Mouse (Mus musculus) left cerebral cortex, postnatal 25 days (tissue): ENCODE data around the gene Papln. TPM values are rescaled to one million over a fixed set of nuclear protein-coding genes. Genes with fewer than 3 reads are reported as not detected.

Source experiments
- DNase-seq, 2 experiments: peaks; one replicate each; pipeline ENCODE4 v3.0.0; 2022; ENCODE audit warnings: low spot score in 2 of 2, mixed read lengths in 1 of 2
- intact Hi-C: fragments of 180-260 bp; cut with DNase I; formaldehyde crosslinking; loops from one replicate; pipeline ENCODE4 v1.15.1; 2025
- total RNA-seq, 2 experiments: library from RNA; stranded (reverse); gene quantifications; 2 replicates each; pipeline ENCODE4 v1.2.3; 2021

The Papln gene
- total RNA-seq = 1 to 10 TPM; 7.3 to 9.4 TPM

GRCm38 (mm10) chr12:83763311-83764043, at the start of gene Papln:
Gene Papln, plus strand, starts transcription at chr12:83763634.
- no peak for DNase-seq

GRCm38 (mm10) chr12:83713749-83714148, 49.7 kb upstream of the Papln start:
- intact Hi-C loops = loop anchor here (2.0 to 5.0 kb wide), 4 partner anchors 89 to 349 kb away; no protein-coding TSS in a partner anchor
- DNase-seq = peak; percentile 64 to 89

More at GRCm38 (mm10) chr12:83763311-83764043, at the start of gene Papln:
- intact Hi-C loops = no loop called here

GRCm38 (mm10) chr12:83716416-83717184, 46.8 kb upstream of the Papln start:
- peak; percentile 26 to 80 for DNase-seq
- intact Hi-C loops = loop anchor here (2.0 kb wide), 1 partner anchor 54 kb away; no protein-coding TSS in a partner anchor

GRCm38 (mm10) chr12:83719431-83719830, 44.0 kb upstream of the Papln start:
- no peak for DNase-seq
- intact Hi-C loops = no loop called here

GRCm38 (mm10) chr12:83721281-83721680, 42.2 kb upstream of the Papln start:
- no peak for DNase-seq
- intact Hi-C loops = no loop called here

GRCm38 (mm10) chr12:83723037-83723436, 40.4 kb upstream of the Papln start:
- DNase-seq = no peak
- intact Hi-C loops = no loop called here

- intact Hi-C loops = no loop called here
- peak in 1 of 2 experiments; percentile 49 for DNase-seq
These were observed 36.7 kb upstream of the Papln start for GRCm38 (mm10) chr12:83726510-83727308.

- intact Hi-C loops = no loop called here
- no peak for DNase-seq
These were observed 31.2 kb upstream of the Papln start for GRCm38 (mm10) chr12:83732225-83732624.

- DNase-seq = no peak
- intact Hi-C loops = no loop called here
These were observed 29.4 kb upstream of the Papln start for GRCm38 (mm10) chr12:83734047-83734446.

GRCm38 (mm10) chr12:83736236-83736635, 27.2 kb upstream of the Papln start:
- intact Hi-C loops = no loop called here
- DNase-seq = no peak

- no peak for DNase-seq
- intact Hi-C loops = no loop called here
These were observed 24.8 kb upstream of the Papln start for GRCm38 (mm10) chr12:83738651-83739050.

GRCm38 (mm10) chr12:83741722-83742121, 21.7 kb upstream of the Papln start:
- no peak for DNase-seq
- intact Hi-C loops = no loop called here

GRCm38 (mm10) chr12:83742834-83743233, 20.6 kb upstream of the Papln start:
- DNase-seq = no peak
- intact Hi-C loops = no loop called here

- intact Hi-C loops = no loop called here
- no peak for DNase-seq
These were observed 19.7 kb upstream of the Papln start for GRCm38 (mm10) chr12:83743712-83744111.

- no peak for DNase-seq
- intact Hi-C loops = no loop called here
These were observed 14.2 kb upstream of the Papln start for GRCm38 (mm10) chr12:83749186-83749585.

GRCm38 (mm10) chr12:83752495-83752894, 10.9 kb upstream of the Papln start:
- DNase-seq = no peak
- intact Hi-C loops = no loop called here

GRCm38 (mm10) chr12:83758735-83759134, 4.7 kb upstream of the Papln start:
- DNase-seq = no peak
- intact Hi-C loops = no loop called here

GRCm38 (mm10) chr12:83760201-83760600, 3.2 kb upstream of the Papln start:
- DNase-seq = no peak
- intact Hi-C loops = no loop called here

GRCm38 (mm10) chr12:83762706-83763105, 728 bp upstream of the Papln start:
- no peak for DNase-seq
- intact Hi-C loops = no loop called here

GRCm38 (mm10) chr12:83764044-83764365, 571 bp downstream of the Papln start:
- intact Hi-C loops = no loop called here
- DNase-seq = peak in 1 of 2 experiments; percentile 24
